ENCODE assay signal across 11 mouse cellular contexts in the genomic region with DNA sequence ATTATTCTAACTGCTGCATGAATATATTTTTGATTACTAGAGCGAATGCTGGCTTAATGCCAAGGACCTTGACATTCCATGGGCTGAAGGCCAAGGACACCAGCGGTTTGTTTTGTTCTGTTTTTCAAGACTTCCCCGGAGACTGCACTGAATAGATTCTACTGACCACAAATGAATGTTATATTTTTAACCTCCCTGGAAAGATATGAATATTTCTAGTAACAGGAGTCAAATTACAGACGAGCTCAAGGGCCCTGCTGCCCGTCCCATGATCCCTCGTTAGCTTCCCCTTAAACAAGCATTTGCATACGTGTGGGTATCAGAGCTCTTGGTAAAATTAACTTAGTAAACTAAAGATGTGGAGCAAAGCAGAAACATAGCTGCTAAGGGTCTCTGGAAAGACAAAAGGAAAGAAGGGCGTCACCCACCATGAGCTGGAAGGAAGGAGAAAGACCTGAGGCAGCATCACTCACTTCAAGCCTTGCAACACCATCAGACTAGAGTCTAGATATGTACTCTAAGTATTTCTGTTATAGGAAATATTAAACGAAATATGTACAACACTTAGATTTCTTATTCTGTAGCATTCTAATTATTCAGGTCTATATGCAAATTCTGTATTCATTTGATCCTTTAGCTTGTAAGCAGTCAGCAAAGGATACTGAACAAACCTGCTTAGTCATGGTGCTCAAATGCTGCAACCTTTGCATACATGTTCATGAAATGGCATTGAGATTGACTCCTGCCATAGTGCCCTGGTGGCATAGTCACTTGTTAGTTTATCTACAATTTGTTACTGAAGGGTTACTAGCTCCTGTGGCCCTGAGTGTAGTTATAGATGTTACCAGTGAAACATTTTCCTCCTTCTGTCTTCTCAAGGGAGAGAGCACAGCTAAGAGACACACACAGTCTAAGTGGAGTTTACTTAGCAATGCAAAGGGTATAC. TPM values are rescaled to one million over a fixed set of nuclear protein-coding genes. Genes with fewer than 3 reads are reported as not detected.
DNase-seq lines count a peak whose midpoint lies in the region; ATAC-seq lines count a peak whose summit lies in the region.
"Had no signal": no experiment of that assay in that cellular context is flagged by ENCODE, and none has a peak within 500 bp of the region (broad histone marks: within the 10 kb centered on the region; RNA-seq: fewer than 3 reads in every experiment).

No protein-coding gene starts in this region.

- ATAC-seq in hindbrain, embryonic 13.5 days (ENCODE audit: low FRiP score), result no peak
- no peak for ATAC-seq in hindbrain, embryonic 12.5 days (ENCODE audit: low FRiP score)
- ATAC-seq in lung, embryonic 15.5 days (ENCODE audit: borderline replicate concordance, extremely low read depth, low FRiP score, low TSS enrichment), result peak; percentile 67; the same call in 1 of the 2 replicates

- no peak overlapping the region for H3K4me3 ChIP-seq in hindbrain, embryonic 13.5 days
- no peak overlapping the region for H3K4me3 ChIP-seq in hindbrain, embryonic 12.5 days
- no peak overlapping the region for H3K4me3 ChIP-seq in lung, embryonic 15.5 days
- H3K4me3 ChIP-seq: liver, embryonic 15.5 days had no signal

- 0 out of 2 replicates have a peak, but pooled peaks cover 11% of the 10 kb centered on the region for H3K9me3 ChIP-seq in hindbrain, embryonic 13.5 days
- 0 out of 2 replicates have a peak, but pooled peaks cover 6% of the 10 kb centered on the region for H3K9me3 ChIP-seq in hindbrain, embryonic 12.5 days (replicated peaks)
- no peaks in the 10 kb centered on the region for H3K9me3 ChIP-seq in lung, embryonic 15.5 days
- H3K9me3 ChIP-seq: G1E; liver, embryonic 15.5 days had no signal

- H3K27me3 ChIP-seq in hindbrain, embryonic 13.5 days, result no peaks in the 10 kb centered on the region
- no peaks in the 10 kb centered on the region; the same call in 1 of the 2 replicates for H3K27me3 ChIP-seq in hindbrain, embryonic 12.5 days
- H3K27me3 ChIP-seq in lung, embryonic 15.5 days, result no peaks in the 10 kb centered on the region

- no peaks in the 10 kb centered on the region for H3K36me3 ChIP-seq in hindbrain, embryonic 13.5 days
- no peaks in the 10 kb centered on the region for H3K36me3 ChIP-seq in hindbrain, embryonic 12.5 days
- H3K36me3 ChIP-seq in lung, embryonic 15.5 days, result no peaks in the 10 kb centered on the region
- H3K36me3 ChIP-seq: G1E; liver, embryonic 15.5 days had no signal

- H3K9ac ChIP-seq in hindbrain, embryonic 13.5 days, result no peak overlapping the region
- H3K9ac ChIP-seq in hindbrain, embryonic 12.5 days, result no peak overlapping the region
- no peak overlapping the region for H3K9ac ChIP-seq in lung, embryonic 15.5 days
- H3K9ac ChIP-seq: liver, embryonic 15.5 days had no signal

- WGBS in hindbrain, embryonic 13.5 days, result 51% methylated on average over 9 of the region's 9 CpGs
- WGBS in hindbrain, embryonic 12.5 days, result 61% methylated on average over 9 of the region's 9 CpGs
- WGBS in lung, embryonic 15.5 days, result 28% methylated on average over 9 of the region's 9 CpGs

- H3K4me1 ChIP-seq in hindbrain, embryonic 13.5 days (replicated peaks), result peaks cover 8% of the 10 kb centered on the region
- H3K4me1 ChIP-seq in hindbrain, embryonic 12.5 days, result peaks cover 2% of the 10 kb centered on the region; the same call in 1 of the 2 replicates
- peaks cover 10% of the 10 kb centered on the region for H3K4me1 ChIP-seq in lung, embryonic 15.5 days
- H3K4me1 ChIP-seq: liver, embryonic 15.5 days had no signal

- 0 out of 2 replicates have a peak overlapping the region, but pooled peaks have one; percentile 6 for H3K27ac ChIP-seq in hindbrain, embryonic 13.5 days
- no peak overlapping the region for H3K27ac ChIP-seq in hindbrain, embryonic 12.5 days
- peak overlapping the region; percentile 52 for H3K27ac ChIP-seq in lung, embryonic 15.5 days
- H3K27ac ChIP-seq: liver, embryonic 15.5 days had no signal

- DNase-seq in MN1 (ENCODE audit: low spot score), result peak; percentile 29
- peak; percentile 65 for DNase-seq in heart, adult 8-10 months (ENCODE audit: low spot score)
- DNase-seq in urinary bladder, adult 2 months (ENCODE audit: low spot score), result no peak
- no peak for DNase-seq in B cell, adult 2 months
- DNase-seq in thymus, adult 18-20 months, result no peak
- DNase-seq: embryo, embryonic 11 days had no signal

- no peak overlapping the region for H3K4me2 ChIP-seq in hindbrain, embryonic 13.5 days
- H3K4me2 ChIP-seq in hindbrain, embryonic 12.5 days (replicated peaks), result no peak overlapping the region
- peak overlapping the region; percentile 21; the same call in 1 of the 2 replicates for H3K4me2 ChIP-seq in lung, embryonic 15.5 days
- H3K4me2 ChIP-seq: liver, embryonic 15.5 days had no signal

RNA-seq across cellular contexts. Expression of gene Fam126a, which starts 23.0 kb away (rescaled TPM):
- polyA plus RNA-seq in hindbrain, embryonic 13.5 days (2015; fragmentation: Nextera tagmentation; extraction: Ambion mirVana), result 33.9 and 36.4 TPM in 2 replicates
- 49.5 and 50.0 TPM in 2 replicates for polyA plus RNA-seq in hindbrain, embryonic 12.5 days (2016; fragmentation: Nextera tagmentation; extraction: Ambion mirVana)
- 10 to 100 TPM; 35.2 to 41.5 (median 37.2) TPM for total RNA-seq in heart, adult 8-10 months (2022)
- polyA plus RNA-seq in lung, embryonic 15.5 days (2015; fragmentation: Nextera tagmentation; extraction: Ambion mirVana), result 17.4 and 18.2 TPM in 2 replicates
- 16.7 and 17.6 TPM in 2 replicates for polyA plus RNA-seq in urinary bladder, adult 2 months (2012; rRNA removed)

RNA-seq across cellular contexts. Expression of gene Klhl7, which starts 46.9 kb away (rescaled TPM):
- 153 and 158 TPM in 2 replicates for polyA plus RNA-seq in hindbrain, embryonic 13.5 days (2015; fragmentation: Nextera tagmentation; extraction: Ambion mirVana)
- 113 and 124 TPM in 2 replicates for polyA plus RNA-seq in hindbrain, embryonic 12.5 days (2016; fragmentation: Nextera tagmentation; extraction: Ambion mirVana)
- total RNA-seq in heart, adult 8-10 months (2022), result 10 to 100 TPM; 44.2 to 57.4 (median 49.0) TPM
- polyA plus RNA-seq in lung, embryonic 15.5 days (2015; fragmentation: Nextera tagmentation; extraction: Ambion mirVana), result 46.6 and 47.8 TPM in 2 replicates
- 30.1 and 30.8 TPM in 2 replicates for polyA plus RNA-seq in urinary bladder, adult 2 months (2012; rRNA removed)

Comparison
In these comparisons a context has a peak if more than half of its experiments do, and no peak if none do; other contexts are left out.
1. DNase-seq: peak in MN1 (single experiment) and heart, adult 8-10 months (single experiment); none in urinary bladder, adult 2 months (single experiment), B cell, adult 2 months (0 of 2) and thymus, adult 18-20 months (0 of 2).